Mouse (Mus musculus) stomach, postnatal 0 days (tissue): ENCODE results near the gene Ddr2. TPM values are rescaled to one million over a fixed set of nuclear protein-coding genes. Genes with fewer than 3 reads are reported as not detected.

Experiments used
- ATAC-seq: fragments of 200-750 bp; cut with Nextera tagmentation; 2 replicates; pipeline ENCODE4 v1.8.0; 2017; ENCODE audit not compliant: low FRiP score, low TSS enrichment
- DNase-seq: peaks from one replicate; pipeline ENCODE4 v3.0.0-alpha.2; 2016; ENCODE audit warnings: low spot score
- H3K27ac ChIP-seq: fragments of 300-500 bp; sonication (generic); replicated peaks from 2 replicates; pipeline ENCODE4 v1.5.1; 2014; ENCODE audit warnings: mild to moderate bottlenecking, control low read depth
- H3K27me3 ChIP-seq: fragments of 300-500 bp; sonication (generic); 2 replicates; pipeline ENCODE4 v1.6.1; 2014; ENCODE audit warnings: low read length; ENCODE audit not compliant: control insufficient read depth, insufficient read depth
- H3K36me3 ChIP-seq: fragments of 300-500 bp; sonication (generic); 2 replicates; pipeline ENCODE4 v1.6.1; 2014; ENCODE audit warnings: low read length, mixed read lengths; ENCODE audit not compliant: control insufficient read depth, insufficient read depth
- H3K4me1 ChIP-seq: fragments of 300-500 bp; sonication (generic); replicated peaks from 2 replicates; pipeline ENCODE4 v1.6.1; 2014; ENCODE audit warnings: antibody characterized with exemption; ENCODE audit not compliant: control insufficient read depth, insufficient read depth
- H3K4me2 ChIP-seq: fragments of 300-500 bp; sonication (generic); replicated peaks from 2 replicates; pipeline ENCODE4 v1.6.1; 2014; ENCODE audit warnings: low read depth, mild to moderate bottlenecking, control low read depth, moderate library complexity
- H3K4me3 ChIP-seq: fragments of 300-500 bp; sonication (generic); 2 replicates; pipeline ENCODE4 v1.5.1; 2014; ENCODE audit warnings: low read depth, low read length, control low read depth
- H3K9ac ChIP-seq: fragments of 300-500 bp; sonication (generic); 2 replicates; pipeline ENCODE4 v1.6.1; 2014; ENCODE audit warnings: mild to moderate bottlenecking, low read length, control low read depth, mixed read lengths
- H3K9me3 ChIP-seq: fragments of 300-500 bp; sonication (generic); 2 replicates; pipeline ENCODE4 v1.6.1; 2016; ENCODE audit warnings: low read length; ENCODE audit not compliant: control insufficient read depth
- CTCF ChIP-seq: IDR thresholded peaks from 2 replicates; pipeline ENCODE4 v1.5.1; 2016; ENCODE audit warnings: antibody characterized with exemption, low read depth, mild to moderate bottlenecking, moderate library complexity
- EP300 ChIP-seq: optimal IDR thresholded peaks from 2 replicates; pipeline ENCODE3; 2016; ENCODE audit warnings: antibody characterized with exemption
- WGBS: fragments of 180-500 bp; shearing (Covaris S2); extraction: QIAGEN DNeasy Blood & Tissue Kit; methylation state at CpG from one replicate; pipeline ENCODE4 v1.1.7; 2014; 5-methylcytosine and 5-hydroxymethylcytosine counted together
- polyA plus RNA-seq: library from polyadenylated mRNA; unstranded; fragments of >200 nt; fragmentation: Nextera tagmentation; extraction: Ambion mirVana; gene quantifications from 2 replicates; pipeline ENCODE4 v1.2.1, GENCODE M21; 2015

Gene Ddr2
- polyA plus RNA-seq, 1 experiment from 2014 or later, result 25.8 TPM

GRCm38 (mm10) chr1:170080907-170081306, 29.7 kb downstream of the Ddr2 start:
- H3K4me1 ChIP-seq, result no peaks in the 10 kb centered on the region
- H3K4me2 ChIP-seq, result no peak overlapping the region
- no peak overlapping the region for H3K27ac ChIP-seq
- TF ChIP-seq CTCF, result no peak
- TF ChIP-seq EP300, result no peak
- no peaks in the 10 kb centered on the region for H3K36me3 ChIP-seq
- no peak overlapping the region for H3K9ac ChIP-seq
- ATAC-seq (no peak), DNase-seq (no peak)
- 81% methylated on average over 1 of the region's 1 CpGs for WGBS
- H3K4me3 ChIP-seq, result no peak overlapping the region
- no peaks in the 10 kb centered on the region for H3K27me3 ChIP-seq
- no peaks in the 10 kb centered on the region for H3K9me3 ChIP-seq

- ATAC-seq, result 0 out of 2 replicates have a peak, but pooled peaks have one; percentile 40
These were observed 31.1 kb downstream of the Ddr2 start for GRCm38 (mm10) chr1:170079465-170079864.

GRCm38 (mm10) chr1:170076339-170076738, 34.2 kb downstream of the Ddr2 start:
- Histone ChIP-seq H3K4me2 (no peak overlapping the region), H3K4me3 (no peak overlapping the region), H3K9ac (no peak overlapping the region), H3K27me3 (no peaks in the 10 kb centered on the region), H3K27ac (no peak overlapping the region), H3K4me1 (no peaks in the 10 kb centered on the region), H3K36me3 (no peaks in the 10 kb centered on the region), H3K9me3 (no peaks in the 10 kb centered on the region)
- no peak for ATAC-seq
- no peak for TF ChIP-seq EP300
- TF ChIP-seq CTCF, result no peak
- DNase-seq, result no peak
- 86% methylated on average over 5 of the region's 5 CpGs for WGBS

More at GRCm38 (mm10) chr1:170079465-170079864, 31.1 kb downstream of the Ddr2 start:
- H3K27ac ChIP-seq, result no peak overlapping the region
- no peak for DNase-seq
- H3K36me3 ChIP-seq, result no peaks in the 10 kb centered on the region
- H3K9ac ChIP-seq, result no peak overlapping the region
- no peaks in the 10 kb centered on the region for H3K9me3 ChIP-seq
- H3K4me3 ChIP-seq, result no peak overlapping the region
- H3K4me2 ChIP-seq, result no peak overlapping the region
- H3K27me3 ChIP-seq, result no peaks in the 10 kb centered on the region
- 71% methylated on average over 2 of the region's 2 CpGs for WGBS
- TF ChIP-seq EP300 (no peak), CTCF (no peak)
- no peaks in the 10 kb centered on the region for H3K4me1 ChIP-seq

GRCm38 (mm10) chr1:170073768-170074167, 36.8 kb downstream of the Ddr2 start:
- H3K4me1 ChIP-seq, result no peaks in the 10 kb centered on the region
- 83% methylated on average over 8 of the region's 8 CpGs for WGBS
- no peaks in the 10 kb centered on the region for H3K9me3 ChIP-seq
- DNase-seq (no peak), ATAC-seq (no peak)
- H3K36me3 ChIP-seq, result no peaks in the 10 kb centered on the region
- TF ChIP-seq CTCF (no peak), EP300 (no peak)
- no peaks in the 10 kb centered on the region for H3K27me3 ChIP-seq
- H3K9ac ChIP-seq, result no peak overlapping the region
- no peak overlapping the region for H3K4me2 ChIP-seq
- H3K4me3 ChIP-seq, result no peak overlapping the region
- no peak overlapping the region for H3K27ac ChIP-seq

GRCm38 (mm10) chr1:170069143-170069542, 41.4 kb downstream of the Ddr2 start:
- 68% methylated on average over 5 of the region's 5 CpGs for WGBS
- DNase-seq (no peak), ATAC-seq (no peak)
- no peak overlapping the region for H3K4me2 ChIP-seq
- H3K27ac ChIP-seq, result no peak overlapping the region
- no peaks in the 10 kb centered on the region for H3K4me1 ChIP-seq
- H3K36me3 ChIP-seq, result no peaks in the 10 kb centered on the region
- no peaks in the 10 kb centered on the region for H3K9me3 ChIP-seq
- no peak overlapping the region for H3K4me3 ChIP-seq
- no peak for TF ChIP-seq CTCF
- no peak for TF ChIP-seq EP300
- no peaks in the 10 kb centered on the region for H3K27me3 ChIP-seq
- H3K9ac ChIP-seq, result no peak overlapping the region

GRCm38 (mm10) chr1:170065931-170066330, 44.6 kb downstream of the Ddr2 start:
- no peak for ATAC-seq
- no peak overlapping the region for H3K9ac ChIP-seq
- WGBS, result 47% methylated on average over 2 of the region's 2 CpGs
- no peak for DNase-seq
- H3K4me2 ChIP-seq, result no peak overlapping the region
- no peaks in the 10 kb centered on the region for H3K4me1 ChIP-seq
- H3K36me3 ChIP-seq, result no peaks in the 10 kb centered on the region
- H3K27ac ChIP-seq, result 0 out of 2 replicates have a peak overlapping the region, but pooled peaks have one; percentile 24
- no peaks in the 10 kb centered on the region for H3K9me3 ChIP-seq
- H3K27me3 ChIP-seq, result no peaks in the 10 kb centered on the region
- TF ChIP-seq EP300, result no peak
- no peak for TF ChIP-seq CTCF
- no peak overlapping the region for H3K4me3 ChIP-seq
